Mouse (Mus musculus) spleen, adult 12 weeks (tissue): ENCODE results near the gene Rln3.

Experiments used
- DNase-seq: peaks from one replicate; pipeline ENCODE4 v3.0.0; 2022; ENCODE audit warnings: low spot score

The Rln3 gene

GRCm38 (mm10) chr8:83996567-83997505, 48.0 kb downstream of the Rln3 start:
- peak; percentile 72 for DNase-seq

GRCm38 (mm10) chr8:83995973-83996372, 48.8 kb downstream of the Rln3 start:
- DNase-seq, result no peak

- no peak for DNase-seq
Observed at GRCm38 (mm10) chr8:83994030-83994429, 50.8 kb downstream of the Rln3 start.
